Mouse (Mus musculus) erythroid progenitor cell, adult 5-6 weeks (primary cell): Measurements from ENCODE around the gene Dock2. TPM values are rescaled to one million over a fixed set of nuclear protein-coding genes. Genes with fewer than 3 reads are reported as not detected.
A peak's percentile ranks its signal among the peaks of the same experiment; 100 is the strongest.
"Not testable (repeated sequence)": the region's sequence is repeated elsewhere in the genome, so short reads cannot be mapped to it uniquely, and the experiment has no call there.

Experiments
- ATAC-seq: replicated peaks from 2 replicates; pipeline ENCODE4 v1.8.0; 2016; ENCODE audit warnings: moderate number of reproducible peaks, mild to moderate bottlenecking, moderate TSS enrichment, inconsistent platforms; ENCODE audit not compliant: poor library complexity, low FRiP score, severe bottlenecking
- total RNA-seq, 2 experiments: library from RNA; stranded (forward) in 1 of 2; stranded (reverse) in 1 of 2; fragments of 150-400 nt in 1 of 2; fragments of 186-747, 209-891 nt in 1 of 2; gene quantifications; 2 replicates each; pipeline versions ENCODE4 v1.2.3 to v1.2.4; 2015 to 2017; ENCODE audit warnings: low replicate concordance in 2 of 2

The Dock2 gene
- total RNA-seq (2015; ENCODE audit: low replicate concordance) = 20.9 and 25.2 TPM in 2 replicates
- 14.6 and 21.8 TPM in 2 replicates for total RNA-seq (2017; ENCODE audit: low replicate concordance)

DNA sequence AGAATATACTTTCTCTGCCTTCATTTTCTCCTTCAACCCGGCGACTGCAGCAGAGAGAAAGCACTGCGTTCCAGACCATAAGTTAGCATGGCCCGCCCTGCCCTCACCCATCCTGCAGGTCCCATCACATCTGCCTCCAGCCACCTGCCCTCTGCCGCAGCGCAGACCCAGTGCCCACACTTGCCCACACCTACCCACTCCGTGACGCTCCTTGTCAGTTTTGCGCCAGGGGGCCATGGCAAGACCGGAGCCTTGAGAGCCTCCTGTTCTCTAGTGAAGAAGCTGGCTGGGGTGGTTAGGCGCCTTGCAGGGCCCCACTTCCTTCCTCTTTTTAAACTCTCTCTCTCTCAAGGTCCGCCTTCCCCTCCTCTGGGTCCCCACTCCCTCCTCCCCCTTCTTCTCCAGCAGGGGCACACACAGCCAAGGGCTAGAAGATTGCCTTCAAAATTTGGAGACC lies at the start of gene Dock2:
Dock2 (minus strand) TSS at position 306 of the 457 bp plus-strand sequence.
- ATAC-seq = no peak

DNA sequence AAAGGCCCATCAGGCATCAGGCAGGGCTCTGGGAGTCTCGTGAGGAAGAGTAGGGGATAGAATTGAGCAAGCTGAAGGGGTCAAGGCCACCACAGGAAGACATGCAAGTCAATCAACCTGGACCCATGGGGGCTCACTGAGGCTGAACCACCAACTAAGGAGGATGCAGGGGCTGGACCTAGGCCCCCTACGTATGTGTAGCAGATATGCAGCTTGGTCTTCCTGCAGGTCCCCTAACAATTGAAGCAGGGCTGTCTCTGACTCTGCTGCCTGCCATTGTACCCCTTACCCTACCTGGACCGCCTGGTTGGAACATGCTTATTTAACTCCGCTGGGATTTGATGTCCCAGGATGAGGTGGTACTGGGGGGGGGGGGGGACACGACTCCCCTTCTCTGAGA lies 49.0 kb upstream of the Dock2 start:
- ATAC-seq = no peak

DNA sequence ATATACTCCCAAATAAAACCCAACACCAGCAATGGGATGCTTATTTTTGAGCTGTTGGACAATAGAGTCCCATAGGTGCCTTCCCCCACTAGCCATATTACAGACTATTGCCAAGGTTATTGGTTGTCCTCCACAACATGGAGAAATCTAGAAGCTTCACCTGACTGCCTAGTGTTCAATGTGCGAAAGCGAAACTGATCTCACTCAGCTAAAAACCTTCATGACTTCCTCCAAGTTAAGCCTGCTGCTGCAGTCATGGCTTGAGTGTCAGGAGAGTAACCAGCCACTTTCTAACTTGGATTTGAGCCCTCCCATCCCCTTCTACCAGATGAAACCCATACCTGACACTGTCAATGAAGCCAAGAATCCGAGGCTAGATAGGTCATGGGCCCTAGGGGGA lies 44.1 kb upstream of the Dock2 start:
- ATAC-seq = no peak

DNA sequence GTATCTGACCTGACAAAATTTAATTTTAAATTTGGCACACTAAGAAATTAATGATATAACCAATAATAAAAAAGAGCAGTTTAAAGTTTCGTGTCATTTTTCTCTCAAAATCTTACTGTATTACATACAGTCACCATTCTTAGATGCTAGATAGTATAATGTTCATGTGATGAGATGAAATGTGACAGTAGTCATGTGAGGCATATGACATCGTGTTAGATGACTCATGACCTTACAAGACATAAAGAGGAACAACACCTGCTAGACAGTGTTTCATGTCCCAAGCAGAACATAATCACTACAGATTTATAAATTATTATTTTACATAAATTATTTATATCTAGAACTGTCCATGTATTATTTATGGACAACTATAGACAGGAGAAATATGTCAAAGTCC lies 43.2 kb upstream of the Dock2 start:
- ATAC-seq = no peak

DNA sequence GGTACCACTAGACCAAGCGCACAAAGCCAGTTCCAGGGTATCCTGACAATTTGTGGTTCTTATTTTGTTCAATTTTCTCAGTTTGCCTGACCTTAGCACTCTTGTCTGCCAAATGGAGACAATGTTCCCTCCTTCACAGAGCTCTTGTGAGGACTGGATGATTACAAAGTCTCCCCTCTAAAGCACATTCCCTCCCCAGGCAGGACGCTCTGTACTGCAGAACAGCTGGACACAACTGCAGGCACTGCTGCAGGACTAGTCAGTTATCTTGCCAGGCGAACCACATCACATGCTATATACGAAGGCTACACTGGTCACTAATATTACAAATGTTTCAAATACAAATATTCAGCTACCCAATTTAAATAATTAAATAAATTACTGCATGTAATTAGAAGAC lies 41.1 kb upstream of the Dock2 start:
- no peak for ATAC-seq

DNA sequence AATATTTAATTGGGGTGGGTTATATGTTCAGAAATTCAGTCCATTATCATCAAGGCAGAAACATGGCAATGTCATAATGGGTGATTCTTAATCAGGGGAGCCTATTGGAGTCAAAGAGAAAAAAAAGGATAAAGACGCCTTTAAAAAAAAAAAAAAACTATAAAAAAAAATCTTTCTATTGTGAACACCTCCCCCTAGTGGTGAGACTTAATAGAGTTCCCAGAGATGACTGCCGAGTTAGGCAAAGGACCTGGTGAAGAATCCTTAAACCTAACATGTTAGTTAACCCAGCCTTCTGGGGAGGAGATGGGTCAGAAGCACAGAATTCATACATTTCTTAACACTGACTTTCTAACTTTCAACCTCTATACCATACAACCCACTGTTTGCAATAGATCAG lies 31.1 kb upstream of the Dock2 start:
- no peak for ATAC-seq

DNA sequence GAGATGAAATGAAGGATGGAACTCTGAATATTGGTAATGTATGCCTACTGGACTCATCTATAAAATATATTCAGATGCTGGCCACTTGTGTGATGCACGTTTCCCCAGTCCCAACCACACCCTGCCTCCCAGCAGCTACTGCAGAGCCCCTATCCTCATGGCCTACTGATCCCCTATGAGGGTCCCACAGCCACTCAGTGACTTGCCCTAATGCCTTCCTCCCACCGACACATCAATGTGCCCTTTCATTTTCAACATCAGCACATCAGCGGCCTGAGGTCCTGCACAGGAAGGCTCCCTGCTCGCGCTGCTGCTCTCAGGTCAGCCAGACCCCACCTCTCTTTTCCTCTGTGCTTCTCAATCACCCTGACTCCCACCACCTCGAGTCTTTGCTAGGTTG lies 30.6 kb upstream of the Dock2 start:
- ATAC-seq = no peak

DNA sequence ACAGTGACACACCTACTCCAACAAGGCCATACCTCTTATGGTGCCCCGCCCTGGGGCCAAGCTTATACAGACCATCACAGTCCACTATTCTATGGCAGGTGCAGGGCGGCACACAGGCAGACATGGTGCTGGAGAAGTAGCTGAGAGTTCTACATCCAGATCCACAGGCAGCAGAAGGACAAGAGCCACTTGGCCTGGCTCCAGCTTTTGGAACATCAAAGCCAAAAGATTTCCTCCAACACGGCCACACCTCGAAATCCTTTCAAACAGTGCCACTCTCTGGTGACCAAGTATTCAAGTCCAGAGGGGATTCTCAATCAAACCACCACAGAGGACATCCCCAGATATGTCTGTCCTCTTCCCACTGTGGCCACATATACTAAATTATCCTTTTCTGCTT lies 21.3 kb upstream of the Dock2 start:
- ATAC-seq = 0 out of 2 replicates have a peak, but pooled peaks have one; percentile 25

DNA sequence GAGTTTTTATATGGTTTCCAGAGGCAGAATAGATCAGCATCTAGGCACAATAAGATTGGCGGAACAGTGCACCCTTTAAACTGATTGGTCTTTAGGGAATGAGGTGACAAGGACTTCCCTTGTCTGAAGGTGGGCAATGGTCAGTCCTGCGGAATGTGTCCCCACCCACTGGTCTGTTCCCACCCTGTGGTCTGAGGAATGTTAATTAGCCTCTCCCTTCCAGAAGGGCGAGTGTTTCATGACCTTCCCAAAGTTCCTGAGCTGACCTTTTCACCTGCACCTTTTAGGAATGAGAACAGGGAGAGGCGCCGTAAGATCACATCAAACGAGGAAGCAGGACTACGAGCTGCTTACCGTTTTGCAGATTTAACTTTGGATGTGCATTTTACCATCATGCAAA lies 14.4 kb upstream of the Dock2 start:
- not testable (repeated sequence) for ATAC-seq

DNA sequence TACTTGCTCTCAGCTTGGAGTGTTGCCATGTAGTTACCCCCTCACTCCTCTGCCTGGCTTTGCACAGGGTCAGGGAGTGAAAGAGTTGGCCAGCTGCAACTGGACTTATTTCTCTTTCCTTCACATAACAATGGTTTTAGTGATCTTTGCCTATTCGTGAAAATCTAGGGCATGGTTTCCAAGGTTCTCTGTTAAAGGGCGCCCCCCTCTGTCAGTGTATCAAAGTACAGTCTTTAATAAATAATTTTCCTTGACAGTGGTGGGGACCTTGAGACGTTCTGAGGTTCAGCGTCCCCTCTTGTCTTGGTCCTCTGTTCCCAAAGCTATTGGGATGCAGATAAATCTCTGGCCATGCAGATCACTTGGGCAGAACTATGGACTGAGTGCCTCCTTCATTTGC lies 12.4 kb upstream of the Dock2 start:
- no peak for ATAC-seq

DNA sequence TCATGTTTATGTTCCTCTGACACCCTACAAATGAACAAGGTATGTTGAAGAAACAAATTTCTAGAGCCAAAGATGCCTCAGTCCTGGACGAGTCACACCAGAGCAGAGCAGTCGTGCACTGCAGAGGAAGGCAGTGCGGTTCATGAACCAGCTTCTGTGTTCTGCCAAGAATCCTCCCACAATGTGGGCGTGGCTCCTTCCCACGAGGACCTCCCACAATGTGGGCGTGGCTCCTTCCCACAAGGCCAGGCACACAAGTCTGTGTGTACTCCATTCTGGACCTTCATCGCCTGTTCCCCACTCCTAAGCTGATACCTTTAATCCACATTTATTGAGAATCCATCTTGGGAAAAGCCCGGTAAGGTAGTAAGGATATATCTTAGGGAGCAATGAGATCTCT lies 8.2 kb upstream of the Dock2 start:
- ATAC-seq = peak; percentile 65

DNA sequence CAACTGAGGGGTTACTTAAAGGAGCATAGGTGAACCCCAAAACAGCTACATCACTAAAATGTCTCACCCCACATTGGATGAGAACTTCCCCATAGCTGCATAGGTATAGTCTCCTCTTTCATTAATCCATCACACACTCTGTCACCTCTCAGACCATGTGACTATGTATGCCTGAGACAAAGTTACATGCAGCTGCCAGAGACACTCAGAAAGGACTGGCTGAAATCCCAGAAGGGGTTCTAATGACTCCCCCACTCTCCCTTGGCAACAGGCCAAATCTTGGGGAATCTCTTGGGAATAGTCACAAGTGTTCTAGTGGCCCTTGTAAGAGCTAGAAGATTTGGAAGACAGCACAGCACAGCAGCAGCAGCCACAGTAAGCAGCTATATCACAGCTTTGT lies 1.2 kb upstream of the Dock2 start:
- no peak for ATAC-seq

DNA sequence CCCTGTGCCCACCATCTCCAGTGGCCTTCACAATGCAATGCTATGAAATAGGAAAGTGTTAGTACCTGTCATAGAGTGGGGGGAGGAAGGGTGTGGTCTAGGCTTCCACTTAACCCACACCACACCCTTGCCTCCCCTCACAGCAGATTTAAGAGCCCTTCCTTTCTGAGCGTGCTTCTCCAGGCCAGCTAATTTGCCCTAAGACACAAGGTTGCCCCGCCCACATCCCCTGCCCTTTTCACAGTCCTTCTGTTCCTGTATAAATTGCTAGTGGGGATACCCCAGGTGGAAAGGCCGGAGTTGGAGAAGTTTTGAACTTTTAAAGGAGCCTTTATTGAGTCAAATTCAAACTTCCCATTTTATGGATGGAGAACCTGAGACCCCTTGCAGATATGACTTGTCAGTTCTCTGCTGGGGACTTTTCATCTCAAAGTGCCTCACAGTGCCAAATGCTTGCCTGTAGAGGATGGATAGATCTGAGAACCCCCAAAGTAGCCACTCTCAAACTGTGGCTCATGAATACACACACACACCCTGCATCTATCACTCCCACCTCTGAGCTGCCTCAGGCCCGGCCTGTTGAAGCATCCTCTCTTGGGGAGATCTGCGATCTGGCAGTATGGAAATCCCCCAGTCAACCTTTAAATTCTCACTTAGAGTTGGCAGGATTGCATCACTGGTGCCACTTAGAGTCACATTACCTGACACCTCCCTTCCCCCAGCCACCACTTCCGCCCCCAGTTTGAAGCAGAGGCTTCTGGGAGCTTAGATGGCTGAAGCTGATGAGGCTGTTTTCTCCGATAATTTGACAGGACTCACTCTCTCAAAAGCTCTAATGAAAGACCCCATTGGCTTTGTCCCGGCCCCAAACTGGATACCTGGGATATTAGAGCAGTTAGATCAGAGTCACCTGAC lies 919 bp downstream of the Dock2 start:
- no peak for ATAC-seq

DNA sequence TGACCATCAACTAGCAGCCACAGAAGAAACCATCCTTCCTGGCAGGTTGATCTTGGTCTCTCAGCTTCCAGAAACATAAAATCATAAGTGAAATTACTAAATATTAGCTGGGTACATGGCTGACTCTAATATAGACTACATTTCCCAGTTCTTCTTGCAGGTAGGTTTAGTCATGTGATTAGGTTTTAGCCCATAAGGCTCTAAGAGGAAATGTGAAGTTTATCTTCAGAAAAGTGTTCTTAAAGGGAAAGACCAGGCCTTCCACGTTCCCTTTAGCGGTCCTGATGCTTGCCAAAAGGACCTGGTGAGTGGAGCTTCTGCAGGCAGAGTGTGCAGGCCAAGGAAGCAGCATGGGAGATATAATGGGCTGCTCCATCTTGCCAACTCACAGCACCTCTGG lies 2.9 kb downstream of the Dock2 start:
- no peak for ATAC-seq

DNA sequence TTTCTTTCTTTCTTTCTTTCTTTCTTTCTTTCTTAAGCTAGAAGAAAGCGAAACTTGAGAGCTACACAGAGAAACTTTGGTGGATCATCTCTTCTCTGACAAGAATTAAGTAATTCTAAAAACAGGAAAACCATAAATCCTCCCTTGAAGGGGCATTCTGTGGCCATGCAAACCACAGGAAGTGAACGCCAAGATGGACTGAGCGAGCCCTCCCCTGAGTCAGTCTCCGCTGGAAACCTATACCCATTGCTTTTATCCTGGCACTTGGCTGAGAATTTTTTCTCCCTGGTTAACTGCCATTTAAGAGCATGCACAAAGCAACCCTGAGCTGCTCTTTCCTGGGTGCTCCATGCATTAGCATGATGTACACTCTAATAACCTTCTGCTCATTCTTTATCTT lies 3.7 kb downstream of the Dock2 start:
- no peak for ATAC-seq

DNA sequence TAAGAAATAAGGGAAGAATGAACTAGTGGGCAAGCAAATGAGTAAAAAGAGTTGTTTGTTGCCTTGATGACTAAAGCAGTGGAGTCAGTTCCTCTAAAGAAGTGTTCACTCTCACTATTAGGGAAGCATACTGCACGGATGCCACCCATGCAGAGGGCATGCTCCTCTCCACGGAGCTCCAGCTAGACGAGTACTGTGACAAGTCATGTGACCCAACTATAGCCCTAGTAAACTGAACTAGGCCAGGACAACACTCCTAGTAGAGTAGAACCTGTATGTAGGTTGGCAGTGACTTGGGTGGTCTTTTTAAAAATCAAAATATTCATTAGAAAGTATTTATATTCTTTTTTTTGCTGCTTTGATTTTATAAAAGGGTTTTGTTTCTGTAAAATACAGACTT lies 5.3 kb downstream of the Dock2 start:
- ATAC-seq = no peak

DNA sequence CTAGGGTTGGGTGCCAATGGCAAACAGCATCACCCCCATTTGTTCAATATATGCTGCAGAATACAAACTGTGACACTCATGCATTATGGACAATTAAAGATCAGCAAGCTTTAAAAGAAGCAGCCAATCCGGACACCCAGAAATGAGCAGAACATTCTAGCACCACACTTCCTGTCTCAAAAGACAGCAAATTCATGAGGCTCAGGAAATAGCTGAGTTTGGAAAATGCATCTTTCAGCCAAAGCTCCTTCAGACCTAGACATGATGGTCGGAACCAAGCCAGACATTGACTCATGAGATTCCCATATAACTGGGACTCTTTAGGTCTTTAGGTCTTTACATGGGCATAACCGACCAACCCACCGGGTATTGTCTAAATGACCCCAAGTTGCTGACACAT lies 6.2 kb downstream of the Dock2 start:
- no peak for ATAC-seq

DNA sequence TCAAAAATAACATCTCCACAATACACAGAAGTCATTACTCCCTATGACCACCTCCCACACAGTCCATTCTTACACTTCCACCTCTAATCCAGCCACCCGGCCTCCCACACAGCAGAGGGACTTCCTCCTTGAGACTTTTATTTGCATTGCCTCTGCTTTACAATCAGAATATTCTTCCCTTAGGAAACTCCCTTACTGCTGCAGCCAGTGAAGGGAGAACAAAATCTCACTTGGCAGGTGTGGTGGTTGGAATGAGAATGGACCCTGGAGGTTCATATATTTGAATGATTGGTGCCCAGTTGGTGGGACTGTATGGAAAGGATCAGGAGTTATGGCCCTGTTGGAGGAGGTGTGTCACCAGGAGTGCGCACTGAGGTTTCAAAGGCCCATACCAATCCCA lies 7.6 kb downstream of the Dock2 start:
- ATAC-seq = no peak

DNA sequence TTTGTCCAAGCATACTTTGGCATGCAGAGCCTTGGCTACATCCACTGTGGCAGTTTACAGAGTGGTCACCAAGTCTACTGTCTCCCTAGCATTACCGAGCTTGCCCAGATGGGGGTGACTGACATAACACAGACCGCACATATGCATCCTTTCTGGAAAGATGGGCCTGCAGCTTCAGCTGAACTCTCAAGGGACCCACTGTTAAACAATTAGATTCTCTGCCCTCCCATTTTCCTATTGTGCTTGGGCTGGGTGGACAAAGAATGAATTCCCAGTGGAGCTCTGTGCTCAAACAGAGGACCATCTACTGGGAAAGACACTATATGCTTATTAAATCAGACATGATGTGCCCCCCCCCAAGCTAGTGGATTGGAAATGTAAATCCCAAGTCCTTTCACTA lies 9.1 kb downstream of the Dock2 start:
- no peak for ATAC-seq

DNA sequence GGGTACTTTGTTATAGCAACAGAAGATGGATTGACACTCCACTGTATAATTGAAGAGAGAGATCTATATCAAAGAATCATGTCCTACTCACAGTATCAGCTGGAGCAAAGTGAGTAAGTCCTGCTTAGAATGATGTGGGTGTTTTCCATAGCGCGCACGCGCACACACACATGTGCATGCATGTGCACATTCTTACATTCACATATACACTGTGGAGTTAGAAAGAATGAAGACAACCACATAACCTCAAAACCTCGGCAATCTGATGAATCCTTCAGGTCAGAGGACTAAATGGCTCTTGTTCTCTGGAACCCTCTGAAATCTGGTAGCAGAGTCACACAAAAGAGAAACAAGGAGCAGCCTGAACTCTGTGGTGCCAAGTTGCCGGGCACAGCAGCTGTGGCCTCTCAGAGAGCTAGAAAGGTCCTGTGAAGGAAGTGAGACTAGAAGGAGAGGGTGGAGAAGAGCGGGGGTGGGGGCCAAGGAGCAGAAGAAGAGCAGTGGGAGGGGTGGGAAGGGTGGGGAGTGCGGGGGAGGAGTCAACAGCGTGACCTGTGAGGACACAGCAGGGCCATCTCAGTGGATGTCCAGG lies 10.3 kb downstream of the Dock2 start:
- ATAC-seq = no peak

DNA sequence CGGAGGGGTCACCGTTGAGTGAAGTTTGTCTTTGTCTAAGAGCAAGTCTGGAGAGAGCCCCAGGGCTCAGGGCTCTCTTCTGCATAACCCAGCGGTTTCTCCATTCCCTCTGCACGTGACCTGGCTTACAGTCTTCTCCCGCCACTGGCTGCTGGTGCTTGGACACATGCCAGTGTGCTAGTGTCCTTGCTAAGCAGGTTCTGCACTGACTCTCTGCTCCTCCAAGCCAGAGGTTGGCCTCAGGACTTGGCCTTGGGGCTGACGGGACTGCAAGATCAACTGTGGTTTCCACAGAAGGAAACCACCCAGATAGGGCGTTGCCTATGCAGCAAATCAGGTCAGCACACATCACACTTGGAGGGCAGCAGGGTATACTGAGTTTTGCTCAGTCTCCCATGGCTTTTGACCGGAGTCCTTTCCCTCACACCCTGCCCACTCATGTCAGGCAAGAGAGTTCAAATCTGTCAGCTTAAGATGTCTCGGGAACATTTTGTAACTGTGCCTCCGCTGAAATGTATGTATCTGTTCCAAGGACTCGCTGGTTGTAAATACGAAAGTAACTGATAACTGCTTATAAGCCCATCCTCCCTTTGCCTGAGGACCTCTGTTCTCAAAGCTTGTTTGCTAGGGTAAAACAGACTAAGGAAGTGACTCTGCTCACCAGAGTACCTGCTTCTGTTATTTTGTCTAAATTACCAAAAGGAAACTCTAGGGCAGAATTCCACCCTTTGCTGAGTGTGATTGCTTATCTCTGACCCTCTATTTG lies 12.3 kb downstream of the Dock2 start:
- no peak for ATAC-seq
